14 mouse cellular contexts compared by ENCODE assay signal in the genomic region with DNA sequence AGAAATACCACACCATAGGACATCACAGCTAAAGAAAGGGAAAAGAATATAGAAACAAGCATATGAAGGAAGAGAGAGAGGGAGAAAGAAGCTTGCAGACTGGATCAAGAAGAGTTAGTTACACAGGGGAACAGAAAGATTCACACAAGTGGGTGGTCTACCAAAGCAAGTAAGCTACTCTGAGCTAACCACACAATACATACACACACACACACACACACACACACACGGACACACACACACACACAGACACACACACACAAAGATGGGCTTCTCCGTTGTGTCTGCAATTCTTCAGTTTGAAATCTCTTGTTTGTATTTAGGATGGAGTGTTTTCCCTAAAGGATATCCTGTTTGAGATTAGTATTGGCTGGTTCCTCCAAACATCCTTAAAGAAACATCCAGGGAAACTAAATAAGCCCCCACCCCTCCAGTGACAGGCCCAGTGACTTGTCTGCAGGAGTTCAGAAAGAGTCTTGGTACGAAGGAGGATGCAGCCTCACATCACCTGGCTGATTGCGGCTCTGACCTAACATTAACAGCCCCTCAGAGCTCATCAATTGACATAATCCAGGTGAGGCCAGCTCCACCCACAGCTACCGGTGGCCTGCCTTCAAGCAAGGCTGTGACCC.
DNase-seq lines count a peak whose midpoint lies in the region; ATAC-seq and TF ChIP-seq lines count a peak whose summit lies in the region.
"Had no signal": no experiment of that assay in that cellular context is flagged by ENCODE, and none has a peak within 500 bp of the region (broad histone marks: within the 10 kb centered on the region; RNA-seq: fewer than 3 reads in every experiment).

No protein-coding gene starts in this region.

- no peaks in the 10 kb centered on the region for H3K27me3 ChIP-seq in heart, embryonic 12.5 days (replicated peaks)
- no peaks in the 10 kb centered on the region for H3K27me3 ChIP-seq in kidney, embryonic 15.5 days
- no peaks in the 10 kb centered on the region; the same call in 1 of the 2 replicates for H3K27me3 ChIP-seq in kidney, adult 2 months (replicated peaks; ENCODE audit: control insufficient read depth, insufficient read depth, low read length)
- no peaks in the 10 kb centered on the region for H3K27me3 ChIP-seq in intestine, embryonic 16.5 days (replicated peaks; ENCODE audit: control insufficient read depth, insufficient read depth, low read length)
- H3K27me3 ChIP-seq: limb, embryonic 13.5 days had no signal

- no peak overlapping the region for H3K4me2 ChIP-seq in heart, embryonic 12.5 days
- peak overlapping the region; percentile 44; the same call in 1 of the 2 replicates for H3K4me2 ChIP-seq in kidney, embryonic 15.5 days
- H3K4me2 ChIP-seq in intestine, embryonic 16.5 days (ENCODE audit: low read depth, low read length): no peak overlapping the region
- H3K4me2 ChIP-seq: limb, embryonic 13.5 days; liver, embryonic 15.5 days had no signal

- no peaks in the 10 kb centered on the region for H3K9me3 ChIP-seq in heart, embryonic 12.5 days (replicated peaks)
- H3K9me3 ChIP-seq in kidney, embryonic 15.5 days (replicated peaks): no peaks in the 10 kb centered on the region
- no peaks in the 10 kb centered on the region for H3K9me3 ChIP-seq in intestine, embryonic 16.5 days (ENCODE audit: control insufficient read depth, low read length)
- H3K9me3 ChIP-seq: limb, embryonic 13.5 days; liver, embryonic 15.5 days had no signal

- no peaks in the 10 kb centered on the region for H3K36me3 ChIP-seq in heart, embryonic 12.5 days
- no peaks in the 10 kb centered on the region for H3K36me3 ChIP-seq in kidney, embryonic 15.5 days
- no peaks in the 10 kb centered on the region for H3K36me3 ChIP-seq in kidney, adult 2 months (ENCODE audit: control insufficient read depth, insufficient read depth, low read length)
- no peaks in the 10 kb centered on the region for H3K36me3 ChIP-seq in intestine, embryonic 16.5 days (ENCODE audit: control insufficient read depth, insufficient read depth, low read length)
- H3K36me3 ChIP-seq: limb, embryonic 13.5 days; liver, embryonic 15.5 days had no signal

- TF ChIP-seq POLR2A in kidney, adult 2 months (IDR thresholded peaks at IDR 0.05; ENCODE audit: low read depth, low read length): no peak

- peaks cover 9% of the 10 kb centered on the region for H3K4me1 ChIP-seq in heart, embryonic 12.5 days (replicated peaks)
- H3K4me1 ChIP-seq in kidney, embryonic 15.5 days: peaks cover 17% of the 10 kb centered on the region
- no peaks in the 10 kb centered on the region for H3K4me1 ChIP-seq in kidney, adult 2 months (ENCODE audit: control insufficient read depth, insufficient read depth, low read length)
- peaks cover 3% of the 10 kb centered on the region; the same call in 1 of the 2 replicates for H3K4me1 ChIP-seq in intestine, embryonic 16.5 days (ENCODE audit: control insufficient read depth, insufficient read depth, low read length)
- H3K4me1 ChIP-seq: liver, embryonic 15.5 days had no signal

- H3K27ac ChIP-seq in heart, embryonic 12.5 days (ENCODE audit: poor library complexity, severe bottlenecking): peak overlapping the region; percentile 18; the same call in 1 of the 2 replicates
- H3K27ac ChIP-seq in kidney, embryonic 15.5 days: peak overlapping the region; percentile 77
- no peak overlapping the region for H3K27ac ChIP-seq in kidney, adult 2 months (ENCODE audit: insufficient read depth, low read depth, low read length)
- H3K27ac ChIP-seq in intestine, embryonic 16.5 days (ENCODE audit: low read length): peak overlapping the region; percentile 73
- H3K27ac ChIP-seq: gastrocnemius, adult 2 months; limb, embryonic 13.5 days; liver, embryonic 15.5 days had no signal

- no peak overlapping the region for H3K9ac ChIP-seq in heart, embryonic 12.5 days
- no peak overlapping the region for H3K9ac ChIP-seq in kidney, embryonic 15.5 days
- H3K9ac ChIP-seq in intestine, embryonic 16.5 days (ENCODE audit: low read depth, low read length): no peak overlapping the region
- H3K9ac ChIP-seq: limb, embryonic 13.5 days; liver, embryonic 15.5 days had no signal

- TF ChIP-seq CTCF in kidney, adult 2 months (conservative IDR thresholded peaks at IDR 0.05; ENCODE audit: insufficient read depth, insufficient read length, low read depth, low read length): no peak

- ATAC-seq in heart, embryonic 12.5 days (ENCODE audit: insufficient number of reproducible peaks, low FRiP score): peak; percentile 61
- ATAC-seq in kidney, embryonic 15.5 days (replicated peaks; ENCODE audit: low FRiP score): no peak
- peak; percentile 49 for ATAC-seq in intestine, embryonic 16.5 days
- ATAC-seq: forebrain, embryonic 16.5 days had no signal

- H3K4me3 ChIP-seq in heart, embryonic 12.5 days: no peak overlapping the region
- H3K4me3 ChIP-seq in kidney, embryonic 15.5 days (replicated peaks): no peak overlapping the region
- no peak overlapping the region for H3K4me3 ChIP-seq in kidney, adult 2 months (ENCODE audit: insufficient read depth, low read depth, low read length)
- H3K4me3 ChIP-seq in intestine, embryonic 16.5 days (ENCODE audit: low read length): no peak overlapping the region
- H3K4me3 ChIP-seq: gastrocnemius, adult 2 months; limb, embryonic 13.5 days; liver, embryonic 15.5 days had no signal

- 32% methylated on average over 5 of the region's 5 CpGs for WGBS in heart, embryonic 12.5 days
- WGBS in kidney, embryonic 15.5 days: 65% methylated on average over 5 of the region's 5 CpGs
- 63% methylated on average over 5 of the region's 5 CpGs for WGBS in kidney, adult 2 months
- WGBS in intestine, embryonic 16.5 days: 33% methylated on average over 5 of the region's 5 CpGs

- DNase-seq in heart, adult 18-20 months: no peak
- no peak for DNase-seq in kidney, adult 2 months
- peak; percentile 73 for DNase-seq in lung, postnatal 25 days (ENCODE audit: low spot score)
- DNase-seq in right cerebral cortex, postnatal 25 days: no peak
- no peak for DNase-seq in layer of hippocampus, adult 11-12 months (ENCODE audit: low spot score)
- DNase-seq: gastrocnemius, adult 2 months; kidney, adult 11 months; right cerebral cortex, postnatal 4 days had no signal
